18 mouse cellular contexts compared by ENCODE assay signal in genomic region chr17:89550758-89551157, GRCm38 (mm10).
"Had no signal": no experiment of that assay in that cellular context is flagged by ENCODE, and none has a peak within 500 bp of the region (broad histone marks: within the 10 kb centered on the region; RNA-seq: fewer than 3 reads in every experiment).

No protein-coding gene starts in this region.

- H3K4me2 ChIP-seq: lung, embryonic 14.5 days; midbrain, embryonic 13.5 days; neural tube, embryonic 13.5 days; neural tube, embryonic 15.5 days had no signal

- H3K36me3 ChIP-seq: midbrain, embryonic 10.5 days; midbrain, embryonic 13.5 days; neural tube, embryonic 13.5 days; neural tube, embryonic 15.5 days had no signal

- H3K27ac ChIP-seq: liver, embryonic 14.5 days; midbrain, embryonic 10.5 days; midbrain, embryonic 13.5 days; neural tube, embryonic 13.5 days; neural tube, embryonic 15.5 days had no signal

- H3K4me1 ChIP-seq: midbrain, embryonic 10.5 days; midbrain, embryonic 13.5 days; neural tube, embryonic 15.5 days had no signal

- DNase-seq: lung, adult 18-20 months; lung, embryonic 14.5 days; lung, postnatal 10 days; lung, postnatal 4 days; retina, postnatal 1 day; right cerebral cortex, adult 18-20 months; right cerebral cortex, postnatal 25 days; right cerebral cortex, postnatal 4 days; spleen, adult 18-20 months; thymus, adult 2 months; thymus, postnatal 25 days; thymus, postnatal 4 days had no signal

- H3K27me3 ChIP-seq: midbrain, embryonic 13.5 days; neural tube, embryonic 13.5 days; neural tube, embryonic 15.5 days had no signal

- ATAC-seq: midbrain, embryonic 13.5 days had no signal

- H3K9ac ChIP-seq: liver, embryonic 14.5 days; lung, embryonic 14.5 days; midbrain, embryonic 13.5 days; neural tube, embryonic 13.5 days; neural tube, embryonic 15.5 days had no signal

- H3K4me3 ChIP-seq: midbrain, embryonic 10.5 days; midbrain, embryonic 13.5 days; myocyte; neural tube, embryonic 13.5 days; neural tube, embryonic 15.5 days had no signal

- H3K9me3 ChIP-seq: midbrain, embryonic 10.5 days; midbrain, embryonic 13.5 days; neural tube, embryonic 13.5 days; neural tube, embryonic 15.5 days had no signal
